Mouse (Mus musculus) B cell, adult 67 days (primary cell): Measurements from ENCODE around the gene Sympk. TPM values are rescaled to one million over a fixed set of nuclear protein-coding genes. Genes with fewer than 3 reads are reported as not detected.

Experiments used
- total RNA-seq, 2 experiments: library from RNA; stranded (reverse); gene quantifications; 4 replicates each; pipeline ENCODE4 v1.2.4; 2023

Gene Sympk
- 100 to 1,000 TPM; 109 to 118 TPM for total RNA-seq

DNA sequence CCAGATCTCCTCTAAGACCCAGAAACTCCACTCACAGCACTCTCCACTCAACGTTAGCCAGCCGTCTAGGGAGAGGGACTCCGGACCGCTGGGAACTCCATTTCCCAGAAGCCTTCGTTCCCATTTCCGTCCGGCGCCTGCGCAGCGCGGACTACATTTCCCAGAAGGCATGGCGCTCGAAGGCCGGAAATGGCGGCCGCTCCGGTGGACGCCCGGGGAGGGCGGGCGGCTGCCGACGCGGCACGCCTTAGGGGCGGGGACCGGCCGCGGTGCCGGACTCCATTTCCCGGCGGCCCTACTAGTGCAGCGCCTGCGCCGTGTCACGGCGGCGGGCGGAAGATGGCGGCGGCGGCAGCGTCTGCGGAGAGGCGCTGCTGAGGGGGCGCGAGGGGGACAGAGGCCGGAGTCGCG, at the start of gene Sympk:
TSS of gene Sympk (plus strand) at position 282 of the 411 bp plus-strand sequence.

GRCm38 (mm10) chr7:18987100-18987499, 37.1 kb upstream of the Sympk start, which contains the start of gene Nanos2:
Gene Nanos2 (plus strand): TSS chr7:18987400.

DNA sequence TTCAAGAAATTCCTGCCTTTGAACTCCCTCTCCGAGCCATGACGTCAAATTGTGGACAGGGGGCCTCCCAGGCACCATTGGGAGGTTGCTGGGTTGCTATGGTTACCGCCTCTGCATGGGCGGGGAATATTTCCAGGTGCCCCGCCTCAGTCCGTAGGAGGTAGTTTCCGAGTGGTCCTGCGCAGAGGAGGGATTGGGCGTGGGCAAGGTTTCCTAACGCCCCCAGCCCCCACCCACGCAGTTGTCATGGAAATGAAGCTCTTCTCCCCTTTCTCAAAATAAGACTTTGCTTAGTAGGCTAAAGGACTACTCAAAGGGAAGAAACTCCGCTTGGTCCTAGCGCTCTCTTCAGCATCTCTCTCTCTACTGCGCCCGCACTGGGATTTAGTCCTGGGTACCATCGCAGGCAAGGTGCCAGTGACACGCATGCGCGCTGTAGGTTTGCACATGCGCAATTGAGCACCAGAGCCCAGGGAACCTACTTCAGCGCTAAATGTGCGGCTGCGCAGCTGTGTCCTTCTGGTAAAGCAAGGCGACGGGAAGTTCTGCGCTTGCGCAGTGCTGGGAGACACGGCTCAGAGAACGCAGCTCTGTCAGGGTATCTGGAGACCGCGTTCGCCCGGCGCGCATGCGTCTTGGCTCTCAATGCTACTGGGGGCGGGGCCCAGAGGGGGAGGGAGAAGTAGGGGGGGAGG, 33.4 kb upstream of the Sympk start, which contains the start of gene Mypop:
TSS of gene Mypop (plus strand) at position 645 of the 695 bp plus-strand sequence.

DNA sequence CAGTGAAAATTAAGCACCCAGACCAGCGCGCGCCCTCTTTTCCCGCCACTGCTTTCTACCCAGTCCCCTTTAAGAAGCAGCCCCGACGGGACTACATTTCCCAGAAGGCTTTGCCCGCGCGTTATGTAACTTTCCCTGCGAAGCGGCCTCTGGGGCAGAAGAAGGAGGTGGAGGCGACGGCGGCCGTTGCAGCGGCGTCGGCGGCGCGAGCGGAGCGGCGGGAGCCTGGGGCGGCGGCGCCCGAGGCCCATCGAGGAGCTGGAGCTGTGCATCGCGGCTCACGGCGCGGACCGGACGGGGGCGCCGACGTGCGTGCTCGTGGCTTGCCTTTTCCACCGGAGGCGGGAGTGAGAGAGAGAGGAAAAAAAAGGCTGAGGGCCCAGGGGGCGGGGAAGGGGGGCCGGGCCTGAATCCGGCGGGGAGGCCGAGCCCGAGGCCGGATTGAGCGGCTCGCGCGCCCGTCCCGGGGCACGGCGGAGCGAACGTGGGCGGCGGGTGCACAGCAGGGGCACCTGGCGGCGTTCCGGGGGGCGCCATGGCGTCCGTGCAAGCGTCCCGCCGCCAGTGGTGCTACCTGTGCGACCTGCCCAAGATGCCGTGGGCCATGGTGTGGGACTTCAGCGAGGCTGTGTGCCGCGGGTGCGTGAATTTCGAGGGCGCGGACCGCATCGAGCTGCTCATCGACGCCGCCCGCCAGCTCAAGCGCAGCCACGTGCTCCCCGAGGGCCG, 20.1 kb upstream of the Sympk start, which contains the start of gene Irf2bp1:
TSS of gene Irf2bp1 (plus strand) at position 143 of the 729 bp plus-strand sequence.

DNA sequence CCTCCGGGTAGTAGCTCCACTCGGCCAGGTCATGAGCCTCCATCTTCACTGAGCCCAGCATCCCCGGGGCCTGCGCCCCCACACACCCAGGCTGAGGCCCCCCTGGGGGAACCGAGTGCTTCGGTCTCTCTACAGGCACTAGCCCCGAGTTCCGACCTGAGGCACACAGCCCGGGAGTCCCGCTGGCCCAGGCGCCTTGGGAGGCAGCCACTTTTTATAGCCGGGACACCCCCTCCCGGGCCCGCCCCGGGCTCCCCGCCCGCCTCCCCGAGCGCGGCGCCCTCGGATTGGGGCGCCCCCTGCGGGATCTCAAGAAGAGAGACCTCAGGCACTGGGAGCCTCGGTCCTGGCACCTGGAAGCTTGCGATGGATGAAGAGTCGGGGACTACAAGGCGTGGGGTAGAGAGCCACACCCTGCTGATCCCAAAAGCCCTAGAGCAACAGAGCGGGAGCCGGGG, 791 bp upstream of the Sympk start, which contains the start of gene Foxa3:
TSS of gene Foxa3 (minus strand) at position 182 of the 458 bp plus-strand sequence.

DNA sequence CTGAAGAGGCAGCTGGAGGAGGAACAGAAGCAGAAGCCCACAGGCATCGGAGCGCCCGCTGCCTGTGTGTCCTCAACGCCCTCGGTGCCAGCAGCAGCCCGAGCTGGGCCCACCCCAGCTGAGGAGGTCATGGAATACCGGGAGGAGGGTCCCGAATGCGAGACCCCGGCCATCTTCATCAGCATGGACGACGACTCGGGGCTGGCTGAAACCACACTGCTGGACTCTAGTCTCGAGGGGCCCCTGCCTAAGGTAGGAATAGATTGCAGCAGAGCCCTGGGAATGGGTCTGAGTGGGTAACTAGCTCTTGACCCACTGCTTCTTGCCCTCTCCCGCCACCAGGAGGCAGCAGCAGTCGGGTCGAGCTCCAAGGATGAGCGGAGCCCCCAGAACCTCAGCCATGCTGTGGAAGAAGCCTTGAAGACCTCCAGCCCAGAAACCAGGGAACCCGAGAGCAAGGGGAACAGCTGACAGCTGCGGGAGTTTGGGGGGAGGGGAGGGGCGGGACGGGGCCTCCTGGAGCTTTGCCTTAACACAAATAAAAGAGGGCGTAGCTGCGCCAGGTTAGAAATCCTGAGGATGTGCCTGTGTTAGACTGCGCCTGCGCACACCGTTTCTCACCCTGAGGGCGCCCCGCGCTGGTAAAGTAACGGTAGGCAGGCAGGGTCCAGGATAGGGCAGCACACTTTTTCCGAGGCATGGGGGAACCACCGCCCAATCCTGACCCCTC, 30.0 kb downstream of the Sympk start, which contains the start of gene Rsph6a:
TSS of gene Rsph6a (plus strand) at position 644 of the 730 bp plus-strand sequence.

GRCm38 (mm10) chr7:19075723-19076585, 51.8 kb downstream of the Sympk start, which contains the start of gene Dmwd:
Gene Dmwd (plus strand): TSS chr7:19076227.

DNA sequence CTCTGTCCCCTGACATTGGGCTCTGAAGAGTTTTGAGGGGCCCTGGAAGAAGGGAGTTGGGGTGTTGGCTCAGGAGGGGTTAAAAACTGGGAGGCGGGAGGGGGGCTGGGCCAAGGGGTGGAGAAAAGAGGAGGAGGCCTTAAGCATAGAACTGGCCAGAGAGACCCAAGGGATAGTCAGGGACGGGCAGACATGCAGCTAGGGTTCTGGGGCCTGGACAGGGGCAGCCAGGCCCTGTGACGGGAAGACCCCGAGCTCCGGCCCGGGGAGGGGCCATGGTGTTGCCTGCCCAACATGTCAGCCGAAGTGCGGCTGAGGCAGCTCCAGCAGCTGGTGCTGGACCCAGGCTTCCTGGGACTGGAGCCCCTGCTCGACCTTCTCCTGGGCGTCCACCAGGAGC, 59.5 kb downstream of the Sympk start, which contains the start of gene Dmpk:
TSS of gene Dmpk (plus strand) at position 149 of the 400 bp plus-strand sequence.

DNA sequence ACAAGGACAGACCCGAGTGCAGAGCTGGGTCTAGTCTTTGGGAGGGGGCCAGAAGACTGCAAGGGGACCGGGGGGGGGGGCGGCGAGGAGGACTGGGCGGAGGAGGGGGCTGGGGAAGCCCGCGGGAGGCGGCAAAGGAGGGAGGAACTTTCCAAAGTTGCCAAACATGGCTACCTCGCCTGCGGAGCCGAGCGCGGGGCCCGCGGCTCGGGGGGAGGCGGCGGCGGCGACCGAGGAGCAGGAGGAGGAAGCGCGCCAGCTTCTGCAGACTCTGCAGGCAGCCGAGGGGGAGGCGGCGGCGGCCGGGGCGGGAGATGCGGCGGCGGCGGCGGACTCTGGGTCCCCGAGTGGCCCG, 70.3 kb downstream of the Sympk start, which contains the start of gene Six5:
TSS of gene Six5 (plus strand) at position 124 of the 355 bp plus-strand sequence.

Other genes with a start within 250 kb of the Sympk start
- not detected for gene Psg19, start 225.9 kb upstream of the Sympk start, total RNA-seq
- gene Psg17, start 202.8 kb upstream of the Sympk start, total RNA-seq, result not detected
- not detected for gene Mill2, start 184.4 kb upstream of the Sympk start, total RNA-seq
- 10 to 100 TPM; 23.8 TPM for gene Pglyrp1, start 153.0 kb upstream of the Sympk start, total RNA-seq
- 10 to 100 TPM; 22.8 to 37.2 TPM for gene Ccdc61, start 114.0 kb upstream of the Sympk start, total RNA-seq
- gene Nova2, start 98.5 kb upstream of the Sympk start, total RNA-seq, result not detected
- not detected for gene Nanos2, start 37.0 kb upstream of the Sympk start, total RNA-seq
- gene Mypop, start 33.1 kb upstream of the Sympk start, total RNA-seq, result 1 to 10 TPM; 1.4 to 1.8 TPM
- 10 to 100 TPM; 32.3 to 33.9 TPM for gene Irf2bp1, start 20.3 kb upstream of the Sympk start, total RNA-seq
- gene Foxa3, start 839 bp upstream of the Sympk start, total RNA-seq, result not detected
- gene Rsph6a, start 30.3 kb downstream of the Sympk start, total RNA-seq, result under 1 TPM in 1 of 2 experiments, not detected in 1; 0.58 TPM
- 10 to 100 TPM; 15.1 to 15.8 TPM for gene Dmwd, start 51.9 kb downstream of the Sympk start, total RNA-seq
- gene Dmpk, start 59.5 kb downstream of the Sympk start, total RNA-seq, result 10 to 100 TPM; 12.2 to 17.9 TPM
- under 1 TPM; 0.24 to 0.46 TPM for gene Six5, start 70.2 kb downstream of the Sympk start, total RNA-seq
- not detected for gene Gm4969, start 94.0 kb downstream of the Sympk start, total RNA-seq
- gene Fbxo46, start 95.5 kb downstream of the Sympk start, total RNA-seq, result 10 to 100 TPM; 27.1 to 29.2 TPM
- gene Qpctl, start 124.9 kb downstream of the Sympk start, total RNA-seq, result 10 to 100 TPM; 12.3 to 14.1 TPM
- gene Snrpd2, start 125.3 kb downstream of the Sympk start, total RNA-seq, result 100 to 1,000 TPM in 1 of 2 experiments, 10 to 100 TPM in 1; 89.6 to 100 TPM
- not detected for gene Gipr, start 141.8 kb downstream of the Sympk start, total RNA-seq
- 10 to 100 TPM; 20.6 to 35.2 TPM for gene Eml2, start 152.0 kb downstream of the Sympk start, total RNA-seq
- not detected for gene Gpr4, start 188.2 kb downstream of the Sympk start, total RNA-seq
- 10 to 100 TPM; 37.9 to 54.7 TPM for gene Opa3, start 204.0 kb downstream of the Sympk start, total RNA-seq
- gene Vasp, start 247.4 kb downstream of the Sympk start, total RNA-seq, result 100 to 1,000 TPM; 403 to 410 TPM